Mouse (Mus musculus): Measurements from ENCODE around the gene Fam149a.

The Fam149a gene

DNA sequence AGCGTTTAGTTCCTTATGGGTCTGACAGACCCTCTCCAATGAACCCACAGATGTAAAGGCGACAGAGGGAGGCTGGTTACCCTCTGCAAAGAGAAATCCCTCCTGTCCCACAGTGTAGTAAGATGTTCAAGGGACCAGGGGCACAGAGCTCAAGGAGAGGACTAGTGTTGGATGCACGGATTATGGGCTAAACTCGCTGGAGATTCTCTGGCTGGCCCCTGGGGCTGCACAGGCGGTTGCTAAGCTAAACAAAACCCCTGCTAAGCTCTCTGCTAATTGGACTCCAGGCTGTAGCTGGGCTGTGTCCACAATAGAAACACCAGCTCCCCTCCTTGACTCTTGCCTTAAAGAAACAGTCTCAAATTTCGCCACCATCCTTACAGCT is at the start of gene Fam149a:
Fam149a (minus strand) TSS at position 329 of the 385 bp plus-strand sequence.
- no peak for DNase-seq (ENCODE audit: low spot score)

DNA sequence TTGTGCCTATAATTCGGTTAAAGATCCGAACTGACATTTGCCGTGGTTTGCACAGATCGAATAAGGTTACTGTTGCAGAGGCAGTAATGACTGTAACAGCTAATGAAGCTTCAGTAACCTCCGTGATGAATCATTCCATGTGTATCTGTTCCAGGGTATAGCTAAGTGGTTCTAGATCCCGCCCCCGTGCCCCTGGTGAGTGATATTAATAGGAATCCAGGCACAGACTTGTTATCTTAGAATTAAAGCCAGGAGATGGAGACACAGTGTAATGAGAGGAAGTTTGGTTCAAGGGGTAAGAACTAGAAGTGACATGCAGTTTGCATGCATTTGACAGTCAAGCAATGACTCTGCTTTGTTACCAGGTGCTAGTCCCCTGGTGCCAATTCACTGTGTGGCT is 38.1 kb upstream of the Fam149a start:
- DNase-seq (ENCODE audit: low spot score): no peak

DNA sequence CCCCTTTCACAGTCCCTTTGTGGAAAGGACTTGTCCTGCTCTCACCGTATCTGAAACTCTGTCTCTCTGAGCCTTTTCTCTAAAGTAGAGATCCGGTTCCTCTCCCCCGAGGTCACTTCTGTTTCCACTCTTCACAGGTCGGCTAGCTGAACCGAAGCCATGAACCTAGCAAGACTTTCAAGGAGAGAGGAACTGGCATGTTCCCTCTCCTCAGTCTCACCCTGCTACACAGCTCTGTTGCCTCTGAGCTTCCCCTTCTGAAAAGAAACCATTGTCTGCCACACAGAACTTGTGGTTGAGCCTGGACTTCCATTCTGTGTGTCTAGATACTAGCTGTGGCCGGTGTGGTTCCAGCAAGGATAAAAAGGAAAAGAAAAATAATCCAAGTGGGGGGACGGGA is 32.9 kb upstream of the Fam149a start:
- DNase-seq (ENCODE audit: low spot score): no peak

DNA sequence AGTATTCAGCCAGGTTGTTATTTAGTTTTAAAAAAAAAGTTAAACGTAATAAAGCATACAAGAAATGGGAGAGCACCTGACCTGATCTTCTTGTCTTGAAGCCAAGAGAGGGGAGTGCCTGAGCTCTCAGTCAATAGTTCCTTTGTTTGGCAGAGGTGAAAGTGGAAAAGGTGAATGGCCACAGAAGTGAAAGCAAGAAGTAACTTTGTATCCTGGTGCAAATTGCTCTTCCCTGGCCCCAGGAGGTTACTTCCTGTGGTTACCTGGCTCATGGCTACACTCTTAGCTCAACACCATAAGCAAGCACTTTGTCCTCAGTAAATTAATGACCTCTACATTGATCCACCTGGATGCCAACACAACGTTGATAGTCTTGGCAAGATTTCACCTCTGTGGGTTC is 28.8 kb upstream of the Fam149a start, which contains the start of gene Tlr3:
Tlr3 (minus strand) TSS at position 199 of the 400 bp plus-strand sequence.
- DNase-seq (ENCODE audit: low spot score): no peak

DNA sequence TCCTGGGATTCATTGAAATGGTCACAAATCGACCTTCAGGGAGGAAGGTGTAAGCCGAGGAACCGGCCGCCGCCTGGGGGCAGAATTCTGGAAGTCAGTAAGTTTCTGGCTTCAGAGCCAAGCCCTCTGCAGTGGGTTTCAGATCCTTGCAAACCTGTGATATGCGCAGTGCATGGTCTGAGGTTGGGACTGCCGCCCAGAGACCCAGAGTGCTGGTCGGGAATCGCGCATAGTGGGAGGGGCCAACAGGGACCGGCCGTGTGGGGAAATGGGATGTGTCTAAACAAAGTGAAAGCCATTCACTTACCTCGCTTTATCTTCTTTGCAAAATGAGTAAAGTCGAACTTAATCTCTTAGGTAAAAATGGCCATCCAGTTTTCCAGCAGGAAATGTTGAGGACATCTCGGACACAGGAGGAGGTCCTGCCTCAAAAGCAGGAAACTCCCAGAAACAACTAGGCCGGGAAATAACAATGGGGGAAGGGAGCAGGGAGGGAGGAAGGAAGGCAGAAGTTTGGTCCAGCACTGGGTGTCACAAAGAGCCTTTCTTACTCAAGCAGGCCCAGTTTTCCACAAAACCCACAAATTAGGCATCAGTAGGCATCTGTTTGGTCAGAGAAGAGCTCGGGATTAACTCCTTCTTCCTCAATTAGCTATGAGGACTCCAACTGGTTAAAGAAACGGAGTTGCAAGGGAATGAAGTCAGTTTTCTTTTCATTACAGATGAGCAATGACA is 28.2 kb upstream of the Fam149a start:
- DNase-seq (ENCODE audit: low spot score): peak; percentile 69

DNA sequence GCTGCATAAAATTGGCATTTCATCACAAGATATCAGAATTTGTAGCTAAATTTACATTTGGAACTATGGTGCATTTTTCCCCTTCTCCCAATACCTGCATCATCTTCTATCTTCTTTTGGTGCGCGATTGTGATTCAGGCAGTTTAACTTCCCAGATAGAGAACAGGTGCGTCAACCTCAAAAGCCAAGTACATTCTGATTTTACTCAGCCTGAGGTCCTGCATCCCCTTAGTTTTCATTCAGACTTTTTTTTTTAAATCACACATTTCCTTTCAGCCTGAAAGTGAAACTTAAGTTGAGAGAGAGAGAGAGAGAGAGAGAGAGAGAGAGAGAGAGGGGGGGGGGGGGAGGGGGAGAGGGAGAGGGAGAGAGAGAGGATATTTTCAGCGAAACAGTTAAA is 27.6 kb upstream of the Fam149a start:
- no peak for DNase-seq (ENCODE audit: low spot score)

DNA sequence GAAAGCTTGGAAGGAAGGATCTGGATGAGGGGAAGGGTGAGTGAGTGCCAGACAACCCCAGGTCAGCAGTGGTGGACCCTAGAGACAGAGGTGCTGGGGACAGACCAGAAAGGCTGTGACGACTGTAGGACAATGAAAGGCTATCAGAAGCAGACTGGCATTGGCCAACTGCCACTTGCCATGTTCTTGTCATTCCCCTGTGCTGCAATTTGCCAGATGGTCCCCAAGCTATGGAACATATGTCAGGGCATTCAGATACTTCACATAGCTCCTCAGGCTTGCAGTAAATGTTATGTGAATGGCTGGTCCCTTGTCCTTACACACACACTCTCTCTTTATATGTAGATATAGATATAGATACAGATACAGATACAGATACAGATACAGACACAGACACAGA is 1.2 kb upstream of the Fam149a start:
- no peak for DNase-seq (ENCODE audit: low spot score)

DNA sequence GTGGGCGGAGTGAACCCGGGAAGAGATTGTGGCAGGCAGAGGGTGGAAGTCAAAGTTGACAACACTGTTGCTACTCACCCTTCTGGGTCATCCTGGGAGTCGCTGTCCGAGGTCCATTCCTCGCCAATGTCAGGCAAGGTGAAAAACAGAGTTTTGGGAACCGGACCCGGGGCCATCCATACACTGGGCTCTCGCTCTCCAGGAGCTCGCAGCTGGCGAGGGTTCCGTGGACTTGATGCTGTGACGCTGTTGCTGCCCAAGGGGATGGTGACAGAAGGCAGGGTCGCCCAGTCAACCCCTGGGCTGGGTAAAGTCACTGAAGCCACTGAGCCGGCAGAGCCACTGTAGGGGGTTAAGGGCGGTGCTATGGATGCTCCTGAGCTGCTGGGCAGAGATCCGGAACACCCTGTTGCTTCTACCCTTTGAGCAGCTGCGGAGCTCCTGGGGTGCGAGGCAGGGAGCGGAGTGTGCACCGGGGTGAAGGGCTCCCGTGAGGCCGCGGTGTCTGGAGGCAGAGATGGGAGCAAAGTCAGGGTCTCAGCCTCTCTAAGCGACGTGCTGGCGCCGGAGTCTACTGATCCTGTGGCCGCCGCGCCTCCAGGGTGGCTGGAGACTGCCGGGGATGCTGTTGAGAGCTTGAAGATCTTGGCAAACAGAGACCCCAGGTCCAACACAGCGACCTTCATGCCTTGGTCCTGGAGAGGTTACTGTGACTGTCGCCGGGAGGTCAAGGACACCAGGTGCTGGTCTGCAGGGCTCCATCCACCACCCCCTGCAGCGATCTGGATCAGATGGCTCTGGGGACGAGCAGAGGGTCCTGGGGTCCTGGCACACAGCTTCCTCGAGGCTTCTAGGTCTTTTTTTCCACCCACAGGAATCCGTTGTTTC is 772 bp downstream of the Fam149a start:
- no peak for DNase-seq (ENCODE audit: low spot score)

DNA sequence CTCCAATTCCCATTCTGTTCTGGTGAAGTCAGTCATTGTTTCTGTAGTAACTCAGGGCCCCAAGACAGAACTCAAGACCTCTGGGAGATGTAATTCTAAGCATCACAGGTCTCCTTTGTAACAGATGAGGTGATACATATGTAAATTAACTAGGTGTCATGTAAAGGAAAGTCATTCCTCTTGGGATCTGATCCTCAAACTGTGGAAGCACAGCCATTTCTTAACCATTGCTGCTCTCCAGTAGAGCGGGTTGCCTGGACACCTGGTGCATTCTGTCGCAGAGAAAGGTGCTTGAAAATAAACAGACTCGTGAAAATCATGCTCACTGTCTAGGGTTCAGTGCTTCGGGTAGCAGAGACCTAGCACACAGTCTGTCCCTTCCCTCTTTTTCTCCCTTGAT is 1.5 kb downstream of the Fam149a start:
- no peak for DNase-seq (ENCODE audit: low spot score)

DNA sequence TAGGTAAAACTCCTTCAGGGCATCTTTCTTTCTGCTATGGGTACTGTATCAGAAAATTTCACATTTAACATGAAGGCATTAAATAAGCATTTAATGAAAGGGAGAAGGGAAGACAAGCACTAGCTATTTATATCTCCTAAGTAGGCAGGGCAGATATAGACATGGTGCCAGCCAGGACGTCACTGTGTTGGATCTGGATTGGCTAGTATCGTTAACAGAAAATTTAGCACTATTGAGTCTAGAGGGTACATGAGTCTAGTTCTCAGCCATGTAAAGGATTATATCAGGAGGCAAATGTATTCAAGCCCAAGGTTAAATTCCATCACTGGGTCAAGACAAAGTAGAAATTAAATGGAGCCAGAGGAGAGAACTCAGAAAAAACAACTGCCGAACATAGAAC is 8.0 kb downstream of the Fam149a start:
- no peak for DNase-seq (ENCODE audit: low spot score)

DNA sequence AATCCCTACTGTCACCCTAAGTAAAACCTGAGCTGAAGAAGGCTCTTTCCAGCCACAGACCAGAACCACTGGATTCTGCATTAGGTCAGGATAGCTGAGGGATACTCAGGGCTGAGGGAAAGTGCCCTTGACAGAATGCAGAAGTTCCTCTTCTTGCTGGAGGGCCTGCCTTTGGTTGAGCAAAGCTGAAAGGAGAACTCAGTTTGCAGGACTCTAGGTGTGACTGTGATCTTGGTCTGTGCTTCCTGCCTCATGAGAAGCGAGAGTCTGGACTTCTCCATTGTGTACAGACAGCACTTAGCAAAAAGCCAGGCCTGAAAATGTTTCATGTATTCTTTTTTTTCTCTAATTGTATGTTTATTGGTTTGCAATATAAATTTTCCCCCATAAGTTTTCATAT is 14.9 kb downstream of the Fam149a start:
- DNase-seq (ENCODE audit: low spot score): no peak

DNA sequence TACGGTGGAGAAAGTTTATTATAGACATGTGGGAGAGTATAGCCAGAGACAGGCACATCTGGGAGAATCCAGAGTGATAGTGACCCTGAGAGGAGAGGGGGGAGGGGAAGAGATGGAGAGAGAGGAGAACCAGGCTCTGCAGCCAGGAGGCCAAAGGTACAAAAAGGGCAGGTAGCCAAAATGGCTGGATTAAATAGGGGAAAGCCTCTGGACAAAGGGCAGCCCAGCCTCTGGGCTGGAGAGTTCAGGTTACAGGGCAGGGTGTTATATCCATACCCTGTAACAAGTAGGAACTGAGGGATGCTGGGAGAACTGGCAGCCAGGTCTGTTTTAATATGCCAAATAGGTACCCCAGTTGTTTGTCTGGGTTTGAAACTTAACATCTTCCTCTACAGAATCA is 18.9 kb downstream of the Fam149a start:
- no peak for DNase-seq (ENCODE audit: low spot score)

DNA sequence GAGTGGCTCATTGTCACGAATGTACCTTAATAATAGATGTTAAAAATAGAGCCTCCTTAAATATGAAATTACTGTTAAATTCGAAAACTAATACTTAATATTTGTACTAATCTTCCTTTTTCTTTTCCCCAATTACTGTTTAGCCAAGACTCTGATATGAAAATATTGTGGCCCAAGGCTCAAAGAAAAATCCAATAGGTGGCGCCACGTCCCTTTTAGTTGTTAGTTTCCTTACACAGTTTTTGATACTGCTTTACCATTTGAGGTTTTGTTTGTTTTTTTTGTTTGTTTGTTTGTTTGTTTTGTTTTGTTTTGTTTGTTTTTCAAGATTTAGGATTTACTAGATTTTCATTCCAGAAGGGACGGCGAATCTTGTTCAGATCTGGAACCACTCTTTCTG is 19.8 kb downstream of the Fam149a start:
- no peak for DNase-seq (ENCODE audit: low spot score)

DNA sequence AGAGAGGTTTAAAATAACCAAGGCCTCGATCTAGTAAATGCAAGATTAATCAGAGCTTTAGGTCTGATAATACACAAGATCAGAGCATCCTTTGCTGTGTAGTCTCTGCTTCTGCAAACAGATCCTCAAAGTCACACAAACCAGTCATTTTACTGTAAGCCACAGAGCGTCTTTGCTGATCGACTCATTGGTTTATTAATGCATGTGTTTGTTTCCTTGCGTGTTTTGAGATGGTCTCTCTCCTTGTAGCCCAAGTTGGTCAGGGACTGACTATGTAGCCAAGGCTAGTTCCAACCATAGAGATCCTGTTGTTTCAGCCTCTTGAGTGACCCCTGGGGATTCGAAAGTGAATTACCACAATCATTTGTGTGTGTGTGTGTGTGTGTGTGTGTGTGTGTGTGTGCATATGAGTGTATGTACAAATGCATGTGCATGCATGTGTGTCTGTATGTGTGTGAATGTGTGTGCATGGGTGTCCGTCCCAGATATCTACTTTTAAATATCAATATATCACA is 22.9 kb downstream of the Fam149a start:
- DNase-seq (ENCODE audit: low spot score): no peak

DNA sequence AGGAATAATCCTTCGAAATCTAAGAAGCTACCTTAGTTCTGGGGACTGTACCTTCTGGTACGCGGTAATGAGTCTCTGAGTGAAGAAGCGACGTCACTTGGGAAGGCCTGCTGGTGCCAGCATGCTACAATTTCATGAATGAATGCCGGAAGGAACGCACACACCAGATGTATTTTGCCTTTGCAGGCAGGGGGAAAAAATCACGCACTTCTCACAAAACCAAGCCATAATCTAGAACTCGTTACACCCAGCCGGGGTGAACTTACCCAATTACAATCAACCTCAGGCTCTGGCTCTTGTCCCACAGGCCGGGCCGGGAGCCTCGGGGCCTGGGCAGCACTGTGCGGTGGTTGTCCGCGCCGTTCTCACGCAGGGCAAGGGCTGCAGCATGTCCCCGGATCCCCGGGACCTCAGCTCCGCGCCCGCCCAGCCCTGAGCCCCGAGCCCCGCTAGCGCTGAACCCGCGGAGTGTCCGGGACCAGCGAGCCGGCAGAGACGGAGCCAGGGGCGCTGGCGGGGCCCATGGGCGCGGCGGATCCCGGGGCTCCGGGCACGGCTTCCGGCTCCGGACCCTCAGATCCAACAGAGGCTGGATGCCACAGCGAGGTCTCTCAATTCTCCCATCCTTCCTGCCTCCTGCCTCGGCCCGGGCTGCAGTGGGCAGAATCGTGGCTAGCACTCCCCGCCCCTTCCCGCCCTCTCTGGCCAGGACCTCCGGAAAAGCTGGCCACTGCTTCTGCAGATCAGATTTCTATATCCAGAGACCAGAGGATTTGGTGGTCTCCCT is 23.8 kb downstream of the Fam149a start:
- DNase-seq (ENCODE audit: low spot score): peak; percentile 44

DNA sequence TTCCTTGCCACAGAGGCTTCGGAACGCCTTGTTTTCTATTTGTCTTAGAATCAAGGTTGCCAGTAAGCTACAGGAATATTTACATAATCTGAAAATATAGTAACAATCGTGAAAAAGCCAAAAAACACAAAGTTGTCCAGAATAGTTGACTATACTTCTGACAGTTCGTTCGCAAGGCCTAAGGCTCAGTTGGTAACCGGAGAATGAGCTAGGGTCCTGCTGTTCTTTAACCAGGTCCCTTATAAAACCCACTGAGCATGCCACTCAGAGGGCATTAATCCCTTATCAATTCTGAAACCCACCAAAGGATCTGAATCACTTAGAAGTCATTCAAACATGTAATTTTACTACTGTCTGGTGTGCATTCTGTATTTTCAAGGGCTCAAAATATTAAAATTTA is 26.3 kb downstream of the Fam149a start:
- no peak for DNase-seq (ENCODE audit: low spot score)

DNA sequence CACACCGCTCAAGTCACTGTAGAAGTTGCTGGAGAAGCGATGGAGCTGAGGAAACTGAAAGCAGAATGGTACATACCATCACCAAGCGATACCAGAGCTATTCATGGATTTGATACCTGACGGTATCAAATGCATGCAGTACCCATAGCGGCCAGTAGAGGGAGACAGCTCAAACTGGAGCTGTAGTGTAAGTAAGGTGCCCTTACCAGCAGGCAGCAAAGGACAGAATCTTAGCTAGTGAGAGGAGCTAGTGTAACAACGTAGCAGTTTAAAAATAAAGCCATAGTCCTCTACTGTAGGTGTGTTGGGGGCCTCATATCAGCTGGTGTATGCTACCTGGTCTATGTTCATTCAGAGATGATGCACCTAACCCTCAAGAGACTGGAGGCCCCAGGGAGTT is 37.1 kb downstream of the Fam149a start:
- DNase-seq (ENCODE audit: low spot score): peak; percentile 33

DNA sequence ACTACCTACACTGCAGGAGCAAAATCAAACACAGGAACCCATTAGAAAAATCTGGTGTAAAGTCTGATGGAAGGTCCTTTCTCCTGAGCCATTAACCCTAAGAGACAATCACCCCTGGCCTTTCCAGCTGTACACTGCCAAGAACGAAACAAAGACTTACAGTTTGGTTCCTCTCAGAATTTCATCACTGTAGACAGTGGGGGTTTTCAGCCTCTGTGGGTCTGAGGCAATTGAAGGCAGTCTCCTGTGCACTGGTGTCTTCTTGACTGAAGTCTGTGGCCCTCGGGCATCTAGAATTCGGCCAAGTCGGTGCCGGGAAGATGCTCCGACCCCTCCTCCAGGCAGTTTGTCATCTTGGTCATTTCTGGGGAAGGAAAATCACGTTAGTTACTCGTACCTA is 37.8 kb downstream of the Fam149a start:
- no peak for DNase-seq (ENCODE audit: low spot score)

DNA sequence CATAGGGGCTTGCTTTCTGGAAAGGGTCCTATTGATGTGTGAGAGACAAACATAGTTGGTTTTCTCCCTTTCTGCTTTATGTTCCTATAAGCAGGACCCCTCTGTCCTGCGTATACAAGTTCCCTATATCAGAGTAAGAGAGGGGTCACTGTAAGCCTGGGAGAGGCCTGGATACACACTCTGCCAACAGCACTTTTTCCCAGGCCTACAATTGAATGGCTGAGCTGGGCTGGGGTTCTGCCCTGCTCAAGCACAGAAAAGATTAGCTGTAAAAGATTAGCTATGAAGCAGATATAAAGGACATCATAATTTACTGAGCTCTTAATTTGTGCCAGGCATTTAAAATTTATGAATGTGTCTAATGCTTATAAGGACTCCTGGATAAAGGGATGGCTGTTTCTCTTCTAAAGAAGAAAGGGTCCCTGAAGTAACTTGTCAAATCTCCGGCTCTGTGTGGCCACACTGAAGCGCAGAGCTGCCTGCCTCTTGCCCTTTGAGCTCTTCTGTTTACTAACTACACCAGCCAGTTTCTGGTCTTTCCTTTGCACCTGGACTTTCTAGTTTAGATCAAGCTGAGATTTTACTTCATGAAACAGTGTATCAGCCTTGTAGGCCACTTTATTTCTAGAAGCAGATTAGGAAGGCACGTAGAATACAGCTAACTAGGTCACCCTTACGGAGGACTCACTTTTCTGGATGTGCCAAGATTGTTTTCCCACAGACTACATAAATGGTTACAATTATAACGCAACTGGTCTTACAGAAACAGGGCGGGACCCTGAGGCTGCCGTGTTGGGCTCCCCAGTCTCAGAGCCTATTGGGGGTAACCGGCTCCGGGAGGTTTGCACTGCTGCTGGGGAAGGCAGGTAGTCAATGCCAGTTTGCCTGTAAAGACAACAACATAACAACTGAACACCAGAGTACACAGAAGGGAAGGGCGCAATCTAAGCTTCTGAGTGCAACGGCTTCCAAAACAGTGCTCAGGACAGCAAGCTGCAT is 40.2 kb downstream of the Fam149a start:
- peak; percentile 59 for DNase-seq (ENCODE audit: low spot score)

DNA sequence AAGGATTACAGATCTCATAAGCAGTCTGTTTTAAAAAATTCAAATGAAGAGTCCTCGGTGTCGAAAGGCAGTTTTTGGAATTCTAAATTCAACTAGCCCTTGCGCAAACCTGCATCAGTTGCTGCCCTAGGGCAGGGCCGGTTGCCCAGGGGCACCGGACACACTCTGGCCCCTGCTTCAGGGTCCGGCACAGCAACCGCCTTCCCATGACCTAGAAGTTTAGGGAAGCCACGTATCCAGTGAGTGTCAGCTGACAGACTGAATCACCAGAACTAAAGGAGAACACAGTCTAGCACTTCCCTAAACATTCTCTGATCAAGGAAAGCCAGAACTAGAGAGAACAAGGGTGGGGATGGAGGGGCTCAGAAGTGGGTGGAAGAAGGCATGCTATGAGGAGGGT is 48.6 kb downstream of the Fam149a start:
- no peak for DNase-seq (ENCODE audit: low spot score)

All from yolk sac, embryonic 10.5 days (tissue).